Mouse (Mus musculus) liver, embryonic 12.5 days (tissue): ENCODE data around the gene Gm2a. TPM values are rescaled to one million over a fixed set of nuclear protein-coding genes. Genes with fewer than 3 reads are reported as not detected.

Experiments used
- ATAC-seq: fragments of 200-750 bp; cut with Nextera tagmentation; 2 replicates; pipeline ENCODE4 v1.8.0; 2017; ENCODE audit warnings: moderate number of reproducible peaks, mild to moderate bottlenecking, moderate library complexity
- H3K27ac ChIP-seq: fragments of 300-500 bp; sonication (generic); 2 replicates; pipeline ENCODE4 v1.5.1; 2016; ENCODE audit warnings: mild to moderate bottlenecking
- H3K27me3 ChIP-seq: fragments of 300-500 bp; sonication (generic); replicated peaks from 2 replicates; pipeline ENCODE4 v1.6.1; 2016; ENCODE audit warnings: mild to moderate bottlenecking, moderate library complexity
- H3K36me3 ChIP-seq: fragments of 300-500 bp; sonication (generic); 2 replicates; pipeline ENCODE4 v1.6.1; 2016; ENCODE audit warnings: mild to moderate bottlenecking, moderate library complexity
- H3K4me1 ChIP-seq: fragments of 300-500 bp; sonication (generic); 2 replicates; pipeline ENCODE4 v1.6.1; 2016
- H3K4me2 ChIP-seq: fragments of 300-500 bp; sonication (generic); 2 replicates; pipeline ENCODE4 v1.6.1; 2016; ENCODE audit warnings: mild to moderate bottlenecking, moderate library complexity
- H3K4me3 ChIP-seq: fragments of 300-500 bp; sonication (generic); 2 replicates; pipeline ENCODE4 v1.5.1; 2016; ENCODE audit warnings: mild to moderate bottlenecking, moderate library complexity
- H3K9ac ChIP-seq: fragments of 300-500 bp; sonication (generic); 2 replicates; pipeline ENCODE4 v1.6.1; 2016; ENCODE audit warnings: mild to moderate bottlenecking, moderate library complexity
- H3K9me3 ChIP-seq: fragments of 300-500 bp; sonication (generic); replicated peaks from 2 replicates; pipeline ENCODE4 v1.6.1; 2016; ENCODE audit warnings: mild to moderate bottlenecking, moderate library complexity
- WGBS: fragments of 180-500 bp; shearing (Covaris S2); methylation state at CpG from one replicate; pipeline ENCODE4 v1.1.7; 2016; ENCODE audit not compliant: insufficient replicate concordance; 5-methylcytosine and 5-hydroxymethylcytosine counted together
- polyA plus RNA-seq: library from polyadenylated mRNA; unstranded; fragments of >200 nt; fragmentation: Nextera tagmentation; extraction: Ambion mirVana; gene quantifications from 2 replicates; pipeline ENCODE4 v1.2.1, GENCODE M21; 2016

Gene Gm2a
- polyA plus RNA-seq, 1 experiment from 2014 or later = 11.4 TPM

DNA sequence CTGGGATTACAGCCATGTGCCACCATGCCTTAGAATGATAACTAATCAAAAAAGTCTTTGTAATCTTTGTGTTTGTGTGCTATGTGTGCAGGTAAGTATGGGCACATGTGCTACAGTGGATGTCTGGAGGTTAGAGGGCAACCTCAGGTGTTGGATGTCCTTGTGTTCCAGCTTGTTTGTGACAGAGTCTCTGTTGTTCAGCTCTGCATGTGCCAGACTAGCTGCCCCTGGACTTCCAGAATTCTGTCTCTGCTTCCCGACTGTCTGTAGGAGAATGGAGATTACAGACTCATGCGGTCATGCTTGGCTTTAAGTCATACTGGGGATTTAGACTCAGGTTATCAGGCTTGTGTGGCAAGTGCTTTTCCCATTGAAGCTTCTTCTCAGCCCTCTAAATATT lies 16.4 kb downstream of the Gm2a start:
- no peak overlapping the region for H3K4me3 ChIP-seq
- no peak for ATAC-seq
- no peak overlapping the region for H3K27ac ChIP-seq
- H3K9me3 ChIP-seq = no peaks in the 10 kb centered on the region
- no peaks in the 10 kb centered on the region for H3K27me3 ChIP-seq
- WGBS = 61% methylated on average over 2 of the region's 2 CpGs
- no peak overlapping the region for H3K4me2 ChIP-seq
- no peaks in the 10 kb centered on the region for H3K36me3 ChIP-seq
- H3K4me1 ChIP-seq = peaks cover 18% of the 10 kb centered on the region
- H3K9ac ChIP-seq = no peak overlapping the region

DNA sequence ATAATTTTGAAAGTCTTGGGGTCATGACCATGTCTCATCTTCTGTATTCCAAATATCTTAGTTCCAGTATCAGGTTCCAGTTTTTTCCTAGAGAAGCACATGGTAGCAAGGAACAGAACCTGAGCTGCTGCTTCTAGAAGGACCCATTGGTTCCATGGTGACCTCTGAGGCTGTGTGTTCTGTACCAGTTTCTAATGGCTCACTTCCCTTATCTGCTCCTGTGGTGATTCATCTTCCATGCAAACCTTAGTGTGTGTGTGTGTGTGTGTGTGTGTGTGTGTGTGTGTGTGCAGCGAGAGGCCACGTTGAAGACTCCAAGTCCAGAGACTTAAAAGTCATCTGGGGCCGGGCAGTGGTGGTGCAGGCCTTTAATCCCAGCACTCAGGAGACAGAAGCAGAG lies 18.1 kb downstream of the Gm2a start:
- Histone ChIP-seq H3K9ac (no peak overlapping the region), H3K36me3 (no peaks in the 10 kb centered on the region), H3K4me3 (no peak overlapping the region), H3K27ac (no peak overlapping the region), H3K27me3 (no peaks in the 10 kb centered on the region), H3K4me2 (no peak overlapping the region), H3K9me3 (no peaks in the 10 kb centered on the region; the same call in 1 of the 2 replicates), H3K4me1 (peaks cover 22% of the 10 kb centered on the region)
- WGBS = 70% methylated on average over 3 of the region's 3 CpGs
- ATAC-seq = no peak

DNA sequence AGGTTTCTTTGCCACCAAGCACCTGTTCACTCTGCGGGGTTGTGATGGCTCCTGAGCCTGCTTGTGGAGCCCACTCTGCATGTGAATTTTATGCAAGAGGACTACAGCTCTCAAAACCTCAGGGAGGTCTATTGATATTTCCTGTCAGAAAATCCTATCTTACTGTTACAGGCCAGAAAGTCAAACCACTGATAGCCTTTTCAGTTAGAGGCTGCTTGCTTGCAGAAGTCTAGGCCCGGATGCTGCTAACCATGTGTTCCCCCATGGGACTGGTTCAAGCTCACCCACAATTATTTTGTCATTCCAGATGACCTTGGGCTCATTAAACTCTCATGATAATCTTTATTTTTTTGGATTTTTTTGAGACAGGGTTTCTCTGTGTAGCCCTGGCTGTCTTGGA lies 19.1 kb downstream of the Gm2a start:
- ATAC-seq = no peak
- no peak overlapping the region for H3K9ac ChIP-seq
- H3K4me3 ChIP-seq = no peak overlapping the region
- H3K4me1 ChIP-seq = peaks cover 22% of the 10 kb centered on the region
- no peak overlapping the region for H3K27ac ChIP-seq
- H3K9me3 ChIP-seq = no peaks in the 10 kb centered on the region; the same call in 1 of the 2 replicates
- H3K27me3 ChIP-seq = no peaks in the 10 kb centered on the region
- WGBS = 31% methylated on average over 2 of the region's 2 CpGs
- no peak overlapping the region for H3K4me2 ChIP-seq
- H3K36me3 ChIP-seq = no peaks in the 10 kb centered on the region

DNA sequence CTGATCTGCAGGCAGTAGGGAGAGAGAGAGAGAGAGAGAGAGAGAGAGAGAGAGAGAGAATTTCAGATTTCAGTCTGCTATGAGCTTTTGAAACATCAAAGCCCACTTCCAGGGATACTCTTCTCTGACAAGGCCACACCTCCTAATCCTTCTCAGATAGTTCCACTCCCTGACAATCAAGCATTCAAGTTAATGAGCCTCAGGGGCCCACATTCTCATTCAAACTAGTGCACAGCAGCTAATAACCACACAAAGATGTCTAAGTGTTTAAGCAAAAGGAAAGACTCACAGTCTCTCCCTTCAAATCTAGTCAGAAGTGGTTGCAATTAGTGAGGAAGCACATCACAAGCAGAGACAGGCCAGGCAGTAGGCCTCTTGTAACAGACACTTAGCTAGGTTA lies 22.4 kb downstream of the Gm2a start:
- Histone ChIP-seq H3K27ac (no peak overlapping the region), H3K9ac (no peak overlapping the region), H3K27me3 (no peaks in the 10 kb centered on the region), H3K4me3 (no peak overlapping the region), H3K9me3 (no peaks in the 10 kb centered on the region; the same call in 1 of the 2 replicates), H3K36me3 (no peaks in the 10 kb centered on the region), H3K4me1 (peaks cover 7% of the 10 kb centered on the region; the same call in 1 of the 2 replicates), H3K4me2 (no peak overlapping the region)
- ATAC-seq = no peak

DNA sequence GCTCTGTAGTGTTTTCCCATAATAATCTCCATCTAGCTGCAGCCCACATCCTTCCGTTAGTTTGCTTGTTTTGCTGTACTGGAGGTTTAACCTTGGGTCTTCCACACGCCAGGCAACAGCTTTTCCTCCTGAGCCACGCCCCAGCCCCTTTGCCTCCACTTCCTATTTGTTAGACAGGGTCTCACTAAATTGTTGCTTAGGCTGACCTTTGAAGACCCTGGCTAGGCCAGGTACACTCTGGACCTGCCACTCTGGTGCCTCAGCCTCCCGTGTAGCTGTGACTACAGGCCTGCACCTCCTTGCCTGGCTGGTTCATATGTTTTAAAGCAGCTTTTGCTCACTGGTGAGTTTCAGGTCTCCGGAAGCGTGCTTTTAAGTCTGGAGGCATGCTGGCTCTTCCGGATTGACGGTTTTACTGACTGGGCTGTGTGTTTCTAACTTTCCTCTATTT lies 22.9 kb downstream of the Gm2a start:
- Histone ChIP-seq H3K36me3 (no peaks in the 10 kb centered on the region), H3K4me2 (no peak overlapping the region), H3K9me3 (no peaks in the 10 kb centered on the region; the same call in 1 of the 2 replicates), H3K4me1 (peaks cover 7% of the 10 kb centered on the region; the same call in 1 of the 2 replicates), H3K27ac (peak overlapping the region; percentile 59), H3K9ac (no peak overlapping the region), H3K27me3 (no peaks in the 10 kb centered on the region), H3K4me3 (no peak overlapping the region)
- ATAC-seq = no peak
- 54% methylated on average over 8 of the region's 8 CpGs for WGBS

DNA sequence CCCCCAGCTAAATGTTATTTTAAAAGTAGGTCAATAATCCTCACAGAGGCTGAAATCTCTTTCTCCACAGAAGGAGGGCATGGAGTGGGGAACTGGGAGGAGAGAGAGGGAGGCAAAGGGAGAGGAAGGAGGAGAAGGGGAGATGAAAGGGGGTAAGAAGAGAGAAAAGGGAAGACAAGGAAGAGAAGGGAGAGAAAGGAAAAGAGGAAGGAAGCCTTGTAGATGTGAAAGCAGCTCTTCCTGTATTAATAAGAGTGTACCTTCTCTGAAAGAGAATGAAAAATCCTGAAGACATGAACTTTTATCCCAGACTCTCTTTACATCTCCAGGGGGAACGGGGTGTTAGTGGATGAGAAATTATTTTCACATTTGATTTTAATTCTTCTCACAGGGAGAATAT lies 23.5 kb downstream of the Gm2a start:
- Histone ChIP-seq H3K4me1 (peaks cover 12% of the 10 kb centered on the region), H3K27me3 (no peaks in the 10 kb centered on the region), H3K4me2 (no peak overlapping the region), H3K27ac (peak overlapping the region; percentile 59), H3K9ac (no peak overlapping the region), H3K9me3 (no peaks in the 10 kb centered on the region; the same call in 1 of the 2 replicates), H3K36me3 (no peaks in the 10 kb centered on the region), H3K4me3 (no peak overlapping the region)
- WGBS = 68% methylated on average over 1 of the region's 1 CpGs
- no peak for ATAC-seq

DNA sequence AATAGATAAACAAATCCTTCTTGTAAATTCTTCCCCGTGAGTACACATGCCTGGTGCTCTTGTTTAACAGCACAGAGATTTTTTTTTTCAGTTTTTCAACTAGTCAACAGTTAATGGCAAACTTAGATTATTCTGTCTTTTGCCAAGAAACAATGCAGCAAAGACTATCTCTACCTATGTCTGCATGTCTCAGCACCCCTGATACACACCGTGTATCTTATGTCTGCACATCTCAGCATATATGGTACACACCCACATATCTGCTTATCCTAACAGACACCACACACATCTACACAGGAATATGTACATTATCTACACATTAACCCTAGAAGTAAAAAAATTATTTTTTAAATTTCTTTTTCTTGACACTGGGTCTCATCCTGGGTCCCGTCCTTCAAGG lies 28.7 kb downstream of the Gm2a start:
- H3K4me2 ChIP-seq = 0 out of 2 replicates have a peak overlapping the region, but pooled peaks have one; percentile 15
- no peaks in the 10 kb centered on the region for H3K27me3 ChIP-seq
- H3K9ac ChIP-seq = no peak overlapping the region
- H3K4me3 ChIP-seq = no peak overlapping the region
- H3K4me1 ChIP-seq = peaks cover 31% of the 10 kb centered on the region
- no peaks in the 10 kb centered on the region for H3K9me3 ChIP-seq
- H3K27ac ChIP-seq = no peak overlapping the region
- peak; percentile 66; the same call in 1 of the 2 replicates for ATAC-seq
- WGBS = 42% methylated on average over 3 of the region's 3 CpGs
- H3K36me3 ChIP-seq = no peaks in the 10 kb centered on the region

DNA sequence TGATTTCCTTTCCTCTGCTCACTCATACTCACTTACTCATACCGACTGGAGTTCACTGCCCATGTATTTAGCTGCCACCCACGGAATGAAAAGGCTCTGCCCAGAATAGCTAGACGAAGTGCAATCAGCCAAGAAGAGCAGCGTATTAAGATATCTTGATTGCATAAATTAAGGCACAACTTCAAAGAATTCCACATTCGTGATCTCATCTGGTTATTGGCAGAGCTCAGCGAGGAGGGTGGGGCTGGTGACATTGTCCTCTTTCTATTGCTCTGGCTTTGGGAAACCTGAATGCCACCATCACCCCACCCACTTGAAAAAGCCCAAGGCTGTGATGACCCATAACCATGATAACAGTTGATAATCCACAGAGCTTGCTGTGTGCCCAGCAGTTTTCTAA lies 30.0 kb downstream of the Gm2a start:
- Histone ChIP-seq H3K4me3 (no peak overlapping the region), H3K36me3 (no peaks in the 10 kb centered on the region), H3K9ac (no peak overlapping the region), H3K27ac (no peak overlapping the region), H3K27me3 (no peaks in the 10 kb centered on the region), H3K4me1 (peaks cover 31% of the 10 kb centered on the region), H3K4me2 (no peak overlapping the region), H3K9me3 (no peaks in the 10 kb centered on the region)
- WGBS = 60% methylated on average over 6 of the region's 6 CpGs
- no peak for ATAC-seq

DNA sequence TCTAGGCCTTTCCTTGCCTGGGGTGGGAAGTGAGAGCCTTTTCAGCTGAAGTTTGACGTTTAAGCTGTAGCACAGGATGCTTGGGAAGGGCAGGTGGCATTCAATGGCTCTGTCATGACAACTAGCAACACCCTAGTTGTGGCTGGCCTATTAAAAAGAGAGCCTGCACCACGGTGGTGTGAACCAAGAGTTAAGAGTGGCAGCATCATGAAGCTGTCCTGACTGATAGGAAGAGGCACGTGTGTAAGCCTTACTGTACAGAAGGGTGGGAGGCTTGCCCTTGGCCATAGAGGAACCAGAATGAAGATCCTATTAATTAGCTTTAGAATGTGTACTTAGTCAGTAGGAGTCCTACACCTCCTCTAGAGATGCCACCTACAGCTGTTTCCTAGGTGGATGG lies 30.5 kb downstream of the Gm2a start:
- peaks cover 31% of the 10 kb centered on the region for H3K4me1 ChIP-seq
- no peaks in the 10 kb centered on the region for H3K36me3 ChIP-seq
- H3K4me2 ChIP-seq = no peak overlapping the region
- H3K27me3 ChIP-seq = no peaks in the 10 kb centered on the region
- WGBS = 48% methylated on average over 3 of the region's 3 CpGs
- no peak overlapping the region for H3K27ac ChIP-seq
- no peak for ATAC-seq
- H3K9ac ChIP-seq = no peak overlapping the region
- H3K9me3 ChIP-seq = no peaks in the 10 kb centered on the region
- H3K4me3 ChIP-seq = no peak overlapping the region

DNA sequence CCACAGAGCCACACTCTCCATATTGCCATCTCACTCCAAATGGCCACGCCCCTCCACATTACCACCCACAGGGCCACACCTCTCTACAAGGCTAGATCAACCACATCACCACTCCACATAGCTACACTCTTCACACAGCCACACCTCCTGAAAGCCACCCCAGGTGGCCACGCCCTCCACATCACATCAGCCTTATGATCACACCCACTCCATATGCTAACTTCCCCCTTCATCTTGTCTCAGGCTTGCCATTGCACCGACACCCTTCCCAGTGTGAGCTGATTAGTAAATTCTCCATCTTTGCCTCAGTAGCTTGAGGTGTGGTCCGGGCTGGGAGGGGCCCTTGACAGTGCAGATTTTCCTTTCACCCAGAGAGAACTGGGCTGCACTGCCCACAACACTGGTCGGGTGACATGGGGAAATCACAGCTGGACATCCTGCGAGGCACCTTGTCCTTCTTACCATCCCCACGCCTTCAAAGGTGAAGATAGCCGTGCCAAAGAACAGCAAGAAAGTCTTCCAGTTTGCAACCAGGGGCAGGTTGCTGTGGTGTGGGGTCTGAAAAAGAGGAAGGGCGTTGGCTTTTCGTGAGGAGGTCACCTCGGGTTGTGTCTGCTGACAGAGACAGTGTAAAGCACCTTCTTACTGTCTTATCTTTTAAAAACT lies 33.3 kb downstream of the Gm2a start:
- ATAC-seq = peak; percentile 86
- no peaks in the 10 kb centered on the region for H3K27me3 ChIP-seq
- no peak overlapping the region for H3K9ac ChIP-seq
- 40% methylated on average over 11 of the region's 11 CpGs for WGBS
- no peak overlapping the region for H3K4me3 ChIP-seq
- H3K4me1 ChIP-seq = peaks cover 28% of the 10 kb centered on the region
- no peak overlapping the region for H3K4me2 ChIP-seq
- H3K27ac ChIP-seq = no peak overlapping the region
- no peaks in the 10 kb centered on the region for H3K9me3 ChIP-seq
- H3K36me3 ChIP-seq = no peaks in the 10 kb centered on the region

DNA sequence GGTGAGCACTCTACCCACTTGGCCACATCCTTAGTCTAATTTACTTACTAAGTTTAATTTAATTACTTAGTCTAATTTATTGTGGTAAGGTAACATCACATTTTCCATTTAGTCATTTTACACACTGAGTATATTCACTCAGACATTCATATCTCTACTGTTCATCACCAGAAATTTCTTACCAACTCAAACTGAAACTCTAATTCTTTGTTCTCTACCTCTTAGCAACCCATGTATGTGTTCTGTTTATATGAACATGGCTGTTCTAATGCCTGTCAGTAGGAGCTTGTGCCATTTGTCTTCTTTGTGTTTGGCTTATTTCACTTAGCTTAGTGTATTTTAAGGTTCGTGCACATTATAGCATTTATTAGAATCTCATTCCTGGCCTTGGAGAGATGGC lies 34.0 kb downstream of the Gm2a start:
- Histone ChIP-seq H3K27ac (no peak overlapping the region), H3K9ac (no peak overlapping the region), H3K9me3 (no peaks in the 10 kb centered on the region), H3K4me1 (peaks cover 21% of the 10 kb centered on the region), H3K36me3 (no peaks in the 10 kb centered on the region), H3K4me2 (no peak overlapping the region), H3K27me3 (no peaks in the 10 kb centered on the region), H3K4me3 (no peak overlapping the region)
- no peak for ATAC-seq
- 55% methylated on average over 1 of the region's 1 CpGs for WGBS

DNA sequence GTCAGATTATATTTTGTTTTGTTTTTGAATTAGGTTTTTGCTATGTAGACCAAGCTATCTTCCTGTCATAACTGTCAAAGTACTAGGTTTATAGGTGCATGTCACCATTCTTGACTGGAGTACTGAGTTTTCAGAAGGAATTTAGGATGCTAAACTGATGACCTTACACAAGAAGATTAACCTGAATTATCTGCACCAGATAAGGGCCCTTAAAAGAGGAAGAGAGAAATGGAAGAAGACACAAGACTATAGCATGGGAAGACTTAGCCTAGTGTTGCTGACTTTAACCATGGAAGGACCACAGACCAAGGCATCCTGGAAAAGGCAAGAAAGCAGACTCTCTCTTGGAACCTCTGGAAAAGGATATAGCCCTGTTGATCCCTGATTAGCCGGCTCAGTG lies 35.3 kb downstream of the Gm2a start:
- H3K4me2 ChIP-seq = no peak overlapping the region
- H3K36me3 ChIP-seq = no peaks in the 10 kb centered on the region
- H3K9me3 ChIP-seq = no peaks in the 10 kb centered on the region
- H3K27ac ChIP-seq = no peak overlapping the region
- no peak overlapping the region for H3K9ac ChIP-seq
- H3K4me3 ChIP-seq = no peak overlapping the region
- 73% methylated on average over 1 of the region's 1 CpGs for WGBS
- peaks cover 13% of the 10 kb centered on the region for H3K4me1 ChIP-seq
- no peaks in the 10 kb centered on the region for H3K27me3 ChIP-seq
- ATAC-seq = no peak

DNA sequence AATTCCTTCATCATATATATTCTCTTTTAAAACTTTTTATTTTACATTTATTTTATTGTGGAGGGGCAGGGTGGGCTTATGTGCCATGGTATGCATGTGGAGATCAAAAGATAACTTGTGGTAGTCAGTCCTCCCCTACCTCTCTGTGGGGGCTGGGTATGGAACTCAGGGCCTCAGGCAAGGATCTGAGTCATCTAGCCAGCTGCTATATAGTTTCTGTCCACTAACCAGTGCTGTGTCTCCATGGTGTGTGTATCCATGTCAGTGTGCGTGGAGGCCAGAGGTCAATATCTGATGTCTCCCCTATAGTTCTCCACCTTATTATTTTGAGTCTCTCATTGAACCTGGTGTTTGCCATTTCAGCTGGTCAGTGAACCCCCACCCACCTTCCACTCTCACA lies 36.5 kb downstream of the Gm2a start:
- peaks cover 10% of the 10 kb centered on the region for H3K4me1 ChIP-seq
- no peaks in the 10 kb centered on the region for H3K9me3 ChIP-seq
- no peak overlapping the region for H3K4me3 ChIP-seq
- no peaks in the 10 kb centered on the region for H3K27me3 ChIP-seq
- H3K27ac ChIP-seq = no peak overlapping the region
- no peak overlapping the region for H3K4me2 ChIP-seq
- no peak for ATAC-seq
- 67% methylated on average over 1 of the region's 1 CpGs for WGBS
- no peak overlapping the region for H3K9ac ChIP-seq
- no peaks in the 10 kb centered on the region for H3K36me3 ChIP-seq
